Mouse (Mus musculus) embryonic facial prominence, embryonic 14.5 days (tissue): ENCODE measurements at regions not wholly inside any gene's neighbourhood (a gene's known extent, or its start where the extent isn't known, plus 50 kb on each side); places are given as distances from the start of the nearest gene placed in this dataset.

Experiments
- ATAC-seq: fragments of 200-750 bp; cut with Nextera tagmentation; 2 replicates; pipeline ENCODE4 v1.8.0; 2017; ENCODE audit warnings: low read depth, moderate number of reproducible peaks, moderate TSS enrichment
- DNase-seq: peaks from one replicate; pipeline ENCODE4 v3.0.0-alpha.2; 2015; ENCODE audit warnings: low spot score
- H3K27ac ChIP-seq: fragments of 300-500 bp; sonication (generic); replicated peaks from 2 replicates; pipeline ENCODE4 v1.5.1; 2014; ENCODE audit warnings: low read depth, mild to moderate bottlenecking, low read length, moderate library complexity
- H3K27me3 ChIP-seq: fragments of 300-500 bp; sonication (generic); replicated peaks from 2 replicates; pipeline ENCODE4 v1.6.1; 2014; ENCODE audit warnings: low read length; ENCODE audit not compliant: control insufficient read depth, insufficient read depth
- H3K36me3 ChIP-seq: fragments of 300-500 bp; sonication (generic); 2 replicates; pipeline ENCODE4 v1.6.1; 2014; ENCODE audit warnings: low read length, mixed read lengths; ENCODE audit not compliant: control insufficient read depth, insufficient read depth
- H3K4me1 ChIP-seq: fragments of 300-500 bp; sonication (generic); 2 replicates; pipeline ENCODE4 v1.6.1; 2014; ENCODE audit warnings: antibody characterized with exemption, low read length; ENCODE audit not compliant: control insufficient read depth, insufficient read depth
- H3K4me2 ChIP-seq: fragments of 300-500 bp; sonication (generic); 2 replicates; pipeline ENCODE4 v1.6.1; 2014; ENCODE audit warnings: low read depth, mild to moderate bottlenecking, low read length, moderate library complexity, mixed read lengths
- H3K4me3 ChIP-seq: fragments of 300-500 bp; sonication (generic); 2 replicates; pipeline ENCODE4 v1.5.1; 2014; ENCODE audit warnings: low read depth, mild to moderate bottlenecking, low read length
- H3K9ac ChIP-seq: fragments of 300-500 bp; sonication (generic); 2 replicates; pipeline ENCODE4 v1.6.1; 2014; ENCODE audit warnings: low read depth, mild to moderate bottlenecking, low read length, moderate library complexity, mixed read lengths
- H3K9me3 ChIP-seq: fragments of 300-500 bp; sonication (generic); 2 replicates; pipeline ENCODE4 v1.6.1; 2016; ENCODE audit warnings: low read length; ENCODE audit not compliant: control insufficient read depth
- WGBS: fragments of 180-500 bp; shearing (Covaris S2); extraction: QIAGEN DNeasy Blood & Tissue Kit; methylation state at CpG from one replicate; pipeline ENCODE4 v1.1.7; 2014; 5-methylcytosine and 5-hydroxymethylcytosine counted together

DNA sequence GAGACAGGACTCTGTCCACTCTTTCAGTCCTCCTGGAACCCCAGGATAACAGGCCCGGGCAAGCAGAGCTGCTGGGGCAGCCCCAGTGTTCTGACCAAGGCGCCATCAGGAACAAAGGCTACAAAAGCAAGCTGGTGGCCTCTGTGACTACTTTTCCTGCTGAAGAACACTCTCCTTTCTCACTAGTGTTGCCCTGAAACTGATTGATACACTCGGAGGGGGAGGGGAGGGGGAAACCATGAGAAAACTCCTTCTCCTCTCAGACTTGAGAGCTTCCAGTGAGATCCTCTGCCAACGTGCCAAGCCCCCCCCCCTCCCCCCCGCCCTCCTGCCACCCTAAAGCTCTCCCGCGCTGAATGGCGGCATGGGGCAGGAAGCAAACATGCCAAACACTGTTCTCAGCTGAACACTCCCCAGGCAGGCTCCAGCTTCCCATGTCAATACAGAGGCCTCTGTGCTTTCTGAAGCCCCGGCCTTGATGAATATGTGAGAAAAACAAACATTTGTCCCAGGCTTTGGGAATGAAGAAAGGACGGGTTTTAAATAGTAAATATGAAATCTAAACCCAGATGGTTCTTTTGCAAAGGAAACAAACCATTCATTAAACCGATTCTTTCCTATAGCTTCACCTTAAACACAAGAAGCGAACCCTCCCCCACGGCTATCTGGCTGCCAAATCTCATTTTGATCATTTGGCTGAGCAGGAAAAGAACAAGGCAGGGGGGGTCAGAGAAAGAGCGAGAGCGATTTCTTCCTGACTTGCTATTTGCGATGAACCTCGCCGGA, 166.3 kb upstream of the Rgma start:
- no peak overlapping the region; the same call in 1 of the 2 replicates for H3K9ac ChIP-seq
- H3K9me3 ChIP-seq = peaks cover 10% of the 10 kb centered on the region; the same call in 1 of the 2 replicates
- 20% methylated on average over 17 of the region's 18 CpGs for WGBS
- H3K27me3 ChIP-seq = no peaks in the 10 kb centered on the region
- DNase-seq (peak; percentile 83), ATAC-seq (peak; percentile 95)
- H3K4me1 ChIP-seq = peaks cover 13% of the 10 kb centered on the region
- H3K36me3 ChIP-seq = no peaks in the 10 kb centered on the region
- H3K4me3 ChIP-seq = no peak overlapping the region
- H3K27ac ChIP-seq = peak overlapping the region; percentile 71
- peak overlapping the region; percentile 21 for H3K4me2 ChIP-seq

- H3K4me2 ChIP-seq = no peak overlapping the region
- H3K36me3 ChIP-seq = no peaks in the 10 kb centered on the region
- H3K9ac ChIP-seq = no peak overlapping the region
- peaks cover under 1% of the 10 kb centered on the region; the same call in 1 of the 2 replicates for H3K9me3 ChIP-seq
- H3K4me1 ChIP-seq = peaks cover 13% of the 10 kb centered on the region
- no peak for DNase-seq
- 70% methylated on average over 7 of the region's 7 CpGs for WGBS
- no peak overlapping the region for H3K27ac ChIP-seq
- ATAC-seq = no peak
- H3K27me3 ChIP-seq = no peaks in the 10 kb centered on the region
- no peak overlapping the region for H3K4me3 ChIP-seq
Measured at GRCm38 (mm10) chr7:73210078-73210477, 165.2 kb upstream of the Rgma start.

DNA sequence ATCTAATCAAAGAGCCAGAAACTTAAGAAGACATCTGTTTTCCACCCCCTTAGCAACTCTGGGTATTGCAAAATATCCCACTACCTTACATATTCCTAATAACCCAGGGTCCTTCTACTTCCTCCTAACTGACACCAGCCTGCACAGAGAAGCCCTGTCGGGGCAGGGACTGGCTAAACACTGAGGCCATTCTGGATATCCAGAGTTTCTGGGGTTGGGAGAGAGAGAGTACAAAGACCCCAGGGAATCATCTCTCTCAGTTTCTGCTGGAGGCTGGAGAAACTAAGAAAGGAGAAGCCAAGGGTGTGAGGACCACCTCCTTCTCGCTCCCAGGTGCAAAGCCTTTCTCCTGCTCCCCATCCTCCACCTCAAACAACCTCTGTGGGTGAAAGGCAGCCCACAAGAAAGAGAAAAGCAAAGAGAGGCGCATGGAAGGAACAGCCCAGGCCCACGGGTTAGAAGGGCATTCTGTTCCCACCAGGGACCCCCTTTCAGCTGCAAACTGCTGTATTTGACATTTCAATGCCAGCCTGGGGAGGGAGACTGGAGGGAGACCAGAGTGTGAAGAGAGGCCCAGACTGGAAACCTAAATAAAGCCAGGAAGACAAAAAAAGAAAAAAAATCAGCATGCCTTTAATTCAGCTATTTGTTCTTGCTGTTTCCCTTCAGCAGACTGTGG, 152.9 kb upstream of the Rgma start:
- Histone ChIP-seq H3K9ac (no peak overlapping the region), H3K9me3 (no peaks in the 10 kb centered on the region), H3K27me3 (no peaks in the 10 kb centered on the region), H3K4me1 (peaks cover 16% of the 10 kb centered on the region), H3K36me3 (no peaks in the 10 kb centered on the region), H3K4me2 (no peak overlapping the region), H3K4me3 (no peak overlapping the region), H3K27ac (0 out of 2 replicates have a peak overlapping the region, but pooled peaks have one; percentile 3)
- whole genome bisulfite sequencing = 19% methylated on average over 4 of the region's 4 CpGs
- DNase-seq (no peak), ATAC-seq (no peak)

- H3K4me1 ChIP-seq = peaks cover 16% of the 10 kb centered on the region
- H3K9me3 ChIP-seq = no peaks in the 10 kb centered on the region
- H3K36me3 ChIP-seq = no peaks in the 10 kb centered on the region
- DNase-seq (no peak), ATAC-seq (no peak)
- H3K9ac ChIP-seq = no peak overlapping the region
- H3K27me3 ChIP-seq = no peaks in the 10 kb centered on the region
- WGBS = 20% methylated on average over 2 of the region's 2 CpGs
- no peak overlapping the region for H3K4me3 ChIP-seq
- no peak overlapping the region for H3K4me2 ChIP-seq
- H3K27ac ChIP-seq = no peak overlapping the region
Measured at GRCm38 (mm10) chr7:73222929-73223512, 152.3 kb upstream of the Rgma start.

GRCm38 (mm10) chr7:73233539-73234158, 141.7 kb upstream of the Rgma start:
- Histone ChIP-seq H3K9me3 (no peaks in the 10 kb centered on the region), H3K4me2 (no peak overlapping the region), H3K36me3 (no peaks in the 10 kb centered on the region), H3K4me1 (no peaks in the 10 kb centered on the region; the same call in 1 of the 2 replicates), H3K4me3 (no peak overlapping the region), H3K9ac (no peak overlapping the region), H3K27ac (no peak overlapping the region), H3K27me3 (no peaks in the 10 kb centered on the region)
- DNase-seq (peak; percentile 77), ATAC-seq (peak; percentile 62; the same call in 1 of the 2 replicates)
- 81% methylated on average over 8 of the region's 8 CpGs for WGBS

GRCm38 (mm10) chr7:73238486-73238885, 136.8 kb upstream of the Rgma start:
- DNase-seq = no peak
- Histone ChIP-seq H3K9me3 (no peaks in the 10 kb centered on the region), H3K9ac (no peak overlapping the region), H3K4me2 (no peak overlapping the region), H3K4me1 (no peaks in the 10 kb centered on the region; the same call in 1 of the 2 replicates), H3K27ac (no peak overlapping the region), H3K27me3 (no peaks in the 10 kb centered on the region), H3K4me3 (no peak overlapping the region), H3K36me3 (no peaks in the 10 kb centered on the region)
- WGBS = 16% methylated on average over 4 of the region's 4 CpGs
- no peak for ATAC-seq

DNA sequence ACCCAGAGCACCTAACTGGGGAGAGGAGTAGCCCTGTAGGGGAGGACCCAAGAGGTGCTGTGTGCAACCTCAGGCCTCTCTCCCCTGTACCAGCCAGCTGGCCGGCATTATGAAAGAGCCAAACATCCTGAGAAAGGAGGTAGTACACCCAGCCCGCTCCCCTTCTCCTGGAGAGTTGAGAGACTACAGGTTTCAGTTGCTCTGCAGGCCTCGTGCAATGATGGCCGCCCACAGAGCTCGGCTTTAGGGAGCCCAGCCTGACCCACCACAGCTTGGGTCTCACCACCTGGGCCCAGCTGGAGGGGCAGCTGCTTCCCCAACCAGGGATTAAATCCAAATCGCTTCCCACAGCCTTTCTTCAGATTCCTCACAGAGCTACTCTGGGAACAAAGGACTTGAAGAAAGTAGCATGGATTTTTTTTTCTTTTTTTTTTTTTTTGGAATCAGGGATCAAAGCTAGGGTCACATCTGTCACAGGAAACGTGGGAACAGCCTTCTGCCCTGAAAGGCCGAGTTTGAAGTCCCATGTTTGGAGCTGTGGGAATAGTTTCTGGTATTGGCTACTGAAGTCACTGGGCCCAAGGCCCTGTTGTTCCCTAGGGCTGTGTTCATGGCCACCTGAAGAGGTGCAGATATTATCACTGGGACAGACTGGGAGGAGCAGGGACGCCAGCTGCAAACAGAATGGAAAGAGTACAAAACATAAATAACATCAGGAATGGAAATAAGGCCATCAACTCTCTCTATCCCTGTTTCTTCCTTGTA, 131.5 kb upstream of the Rgma start:
- ATAC-seq (peak; percentile 70), DNase-seq (peak; percentile 73)
- 52% methylated on average over 9 of the region's 9 CpGs for WGBS

GRCm38 (mm10) chr7:73245431-73245830, 129.9 kb upstream of the Rgma start:
- DNase-seq = no peak
- Histone ChIP-seq H3K36me3 (no peaks in the 10 kb centered on the region), H3K27ac (no peak overlapping the region), H3K9ac (no peak overlapping the region), H3K4me2 (no peak overlapping the region), H3K27me3 (no peaks in the 10 kb centered on the region), H3K9me3 (no peaks in the 10 kb centered on the region), H3K4me1 (peaks cover 5% of the 10 kb centered on the region; the same call in 1 of the 2 replicates), H3K4me3 (no peak overlapping the region)
- WGBS = 73% methylated on average over 2 of the region's 2 CpGs
- no peak for ATAC-seq

More for the DNA sequence above, 131.5 kb upstream of the Rgma start:
- no peak overlapping the region for H3K4me3 ChIP-seq
- H3K4me2 ChIP-seq = no peak overlapping the region
- no peaks in the 10 kb centered on the region for H3K9me3 ChIP-seq
- H3K9ac ChIP-seq = no peak overlapping the region
- H3K4me1 ChIP-seq = 0 out of 2 replicates have a peak, but pooled peaks cover 3% of the 10 kb centered on the region
- no peaks in the 10 kb centered on the region for H3K36me3 ChIP-seq
- H3K27ac ChIP-seq = no peak overlapping the region
- H3K27me3 ChIP-seq = no peaks in the 10 kb centered on the region
